Mouse (Mus musculus) embryo, embryonic 10 days (tissue): ENCODE measurements around the gene Mgat2.

Source experiments
- DNase-seq: peaks from one replicate; pipeline ENCODE4 v3.0.0-alpha.2; 2015; ENCODE audit warnings: low spot score

Gene Mgat2

GRCm38 (mm10) chr12:69179371-69179770 lies 4.6 kb upstream of the Mgat2 start:
- peak; percentile 3 for DNase-seq

- DNase-seq = peak; percentile 1
Measured at GRCm38 (mm10) chr12:69181800-69182199, 2.2 kb upstream of the Mgat2 start.

DNA sequence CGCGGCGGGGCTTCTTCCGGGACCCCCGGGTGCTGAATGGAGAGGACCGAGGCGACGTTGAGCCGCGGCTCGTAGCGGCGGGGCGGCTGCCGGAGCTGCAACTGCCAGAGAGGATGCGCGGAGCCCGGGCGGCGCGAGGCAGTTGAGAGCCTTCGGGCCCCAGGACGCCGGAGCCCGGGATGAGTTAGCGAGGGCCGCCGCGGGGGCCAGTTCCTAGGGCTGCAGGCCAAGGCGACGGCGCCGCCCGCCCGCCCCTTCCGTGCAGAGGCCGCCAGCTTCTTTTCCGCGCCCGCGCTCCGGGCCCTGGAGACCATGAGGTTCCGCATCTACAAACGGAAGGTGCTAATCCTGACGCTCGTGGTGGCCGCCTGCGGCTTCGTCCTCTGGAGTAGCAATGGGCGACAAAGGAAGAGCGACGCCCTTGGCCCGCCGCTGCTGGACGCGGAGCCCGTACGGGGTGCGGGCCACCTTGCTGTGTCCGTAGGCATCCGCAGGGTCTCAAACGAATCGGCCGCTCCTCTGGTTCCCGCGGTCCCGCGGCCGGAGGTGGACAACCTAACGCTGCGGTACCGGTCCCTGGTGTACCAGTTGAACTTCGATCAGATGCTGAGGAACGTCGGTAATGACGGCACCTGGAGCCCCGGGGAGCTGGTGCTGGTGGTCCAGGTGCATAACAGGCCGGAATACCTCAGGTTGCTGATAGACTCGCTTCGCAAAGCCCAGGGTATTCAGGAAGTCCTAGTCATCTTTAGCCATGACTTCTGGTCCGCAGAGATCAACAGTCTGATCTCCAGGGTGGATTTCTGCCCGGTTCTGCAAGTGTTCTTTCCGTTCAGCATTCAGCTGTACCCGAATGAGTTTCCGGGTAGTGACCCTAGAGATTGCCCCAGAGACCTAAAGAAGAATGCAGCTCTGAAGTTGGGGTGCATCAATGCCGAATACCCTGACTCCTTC lies 662 bp downstream of the Mgat2 start:
- peak; percentile 47 for DNase-seq

DNA sequence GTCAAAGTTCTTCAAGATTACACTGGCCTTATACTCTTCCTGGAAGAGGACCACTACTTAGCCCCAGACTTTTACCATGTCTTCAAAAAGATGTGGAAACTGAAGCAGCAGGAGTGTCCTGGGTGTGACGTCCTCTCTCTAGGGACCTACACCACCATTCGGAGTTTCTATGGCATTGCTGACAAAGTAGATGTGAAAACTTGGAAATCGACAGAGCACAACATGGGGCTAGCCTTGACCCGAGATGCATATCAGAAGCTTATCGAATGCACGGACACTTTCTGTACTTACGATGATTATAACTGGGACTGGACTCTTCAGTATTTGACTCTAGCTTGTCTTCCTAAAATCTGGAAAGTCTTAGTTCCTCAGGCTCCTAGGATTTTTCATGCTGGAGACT lies 1.4 kb downstream of the Mgat2 start:
- peak; percentile 3 for DNase-seq

GRCm38 (mm10) chr12:69186811-69187471 lies 3.0 kb downstream of the Mgat2 start:
- DNase-seq = no peak

- no peak for DNase-seq
Measured at GRCm38 (mm10) chr12:69190074-69190473, 6.1 kb downstream of the Mgat2 start.

GRCm38 (mm10) chr12:69190522-69190921 lies 6.6 kb downstream of the Mgat2 start:
- no peak for DNase-seq

DNA sequence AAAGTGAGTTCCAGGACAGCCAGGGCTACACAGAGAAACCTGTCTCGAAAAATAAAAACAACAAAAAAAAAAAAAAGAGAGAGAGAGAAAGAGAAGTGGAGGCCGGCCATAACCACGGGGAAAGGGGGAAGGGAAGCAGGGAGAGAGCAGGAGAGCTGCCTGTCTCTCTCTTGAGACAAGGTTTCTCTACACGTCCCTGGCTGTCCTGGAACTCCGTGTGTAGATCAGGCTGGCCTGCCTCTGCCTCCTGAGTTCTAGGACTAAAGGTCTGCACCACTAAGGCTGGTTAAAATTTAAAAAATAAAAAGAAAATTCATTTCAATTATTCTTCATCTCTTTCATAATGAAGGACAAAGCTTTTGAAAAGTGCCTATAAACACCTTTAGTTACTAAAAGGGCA lies 7.4 kb downstream of the Mgat2 start:
- no peak for DNase-seq

DNA sequence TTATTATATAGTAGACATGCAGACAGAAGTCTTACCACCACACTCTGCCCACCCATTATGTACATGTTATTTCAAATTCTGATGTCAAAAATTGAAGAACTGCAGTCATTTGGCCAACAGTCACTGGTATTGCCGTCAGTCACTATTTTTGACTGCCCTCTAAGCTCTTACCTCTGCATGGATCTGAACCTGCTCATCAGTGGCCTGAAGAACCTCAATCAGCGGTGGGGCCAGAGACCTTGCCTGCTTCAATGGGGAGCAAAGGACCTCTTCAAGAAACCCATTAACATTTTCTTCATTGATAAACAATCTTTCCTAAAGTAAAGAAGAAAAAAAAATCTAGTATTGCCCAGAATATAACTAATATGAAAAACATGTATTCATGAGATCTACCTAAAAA lies 8.7 kb downstream of the Mgat2 start:
- no peak for DNase-seq

DNA sequence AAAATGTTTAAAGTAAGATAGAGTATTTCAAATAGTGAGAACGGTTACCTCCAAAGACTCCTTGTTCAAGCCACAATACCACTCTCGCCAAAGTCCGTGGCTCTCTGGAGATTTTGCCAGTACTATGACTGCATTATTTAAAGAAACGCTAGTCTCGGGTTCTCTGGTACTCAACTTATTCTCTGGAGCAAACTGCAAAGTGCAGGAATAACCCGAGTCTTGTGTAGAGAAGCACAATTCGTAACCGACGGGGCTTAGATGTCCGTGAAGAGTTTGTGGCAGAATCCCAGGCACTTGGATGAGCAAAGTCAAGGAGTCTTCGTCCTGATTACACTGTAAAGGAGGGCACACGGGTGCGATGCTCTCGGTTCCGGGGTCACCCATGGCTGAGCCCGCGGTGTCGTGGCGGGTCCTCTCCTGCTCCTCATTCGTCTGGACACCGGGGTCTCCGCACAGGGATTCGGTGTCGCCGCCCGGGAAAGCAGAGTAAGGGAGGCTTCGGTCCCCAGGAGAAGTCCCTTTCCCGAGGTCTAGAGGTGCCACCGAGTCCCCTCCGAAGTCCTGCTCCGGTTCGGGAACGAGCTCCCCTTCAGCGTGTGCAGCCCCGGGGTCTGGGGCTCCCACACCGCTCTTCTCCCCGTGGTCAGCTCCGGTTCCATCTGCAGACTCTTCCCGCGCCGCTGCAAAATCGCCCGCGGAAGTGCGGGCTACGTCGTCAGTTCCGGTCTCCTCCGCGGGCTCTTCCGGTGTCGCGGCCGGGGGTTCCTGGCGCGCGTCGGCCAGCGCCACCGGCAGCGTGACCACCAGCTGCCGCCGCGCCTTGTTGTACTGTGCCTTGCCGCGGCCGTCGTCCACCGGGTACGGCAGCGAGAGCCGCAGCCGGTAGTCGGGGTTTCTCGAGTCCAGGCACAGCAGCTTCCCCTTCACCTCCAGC lies 12.8 kb downstream of the Mgat2 start, which contains the start of gene Gm49383:
Gene Gm49383 (minus strand): TSS at position 661 of the 934 bp plus-strand sequence.
- DNase-seq = peak; percentile 84

GRCm38 (mm10) chr12:69197378-69198163 lies 13.6 kb downstream of the Mgat2 start:
- peak; percentile 57 for DNase-seq

GRCm38 (mm10) chr12:69198164-69198535 lies 14.2 kb downstream of the Mgat2 start, which contains the start of gene Dnaaf2:
Dnaaf2 (minus strand) TSS chr12:69198429.
- peak; percentile 93 for DNase-seq

DNA sequence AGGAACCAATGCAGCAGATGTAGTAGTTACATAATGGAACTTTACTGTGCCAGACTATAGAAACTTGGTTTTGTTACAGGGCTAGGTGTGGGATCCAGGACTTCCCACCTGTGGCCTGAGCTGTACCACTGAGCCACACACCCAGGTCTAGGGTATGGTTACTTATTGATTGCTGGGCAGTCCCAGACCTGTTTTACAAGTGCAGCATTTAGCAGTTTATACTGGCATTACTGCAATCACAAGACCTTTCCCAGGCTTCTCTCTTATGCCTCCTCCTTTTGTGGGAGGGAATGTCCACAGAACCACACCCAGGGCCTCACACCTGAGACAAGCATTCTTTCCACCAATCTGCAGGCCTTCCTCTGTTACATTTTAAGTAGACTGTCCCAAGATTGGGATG lies 15.0 kb downstream of the Mgat2 start:
- no peak for DNase-seq

GRCm38 (mm10) chr12:69204052-69204833 lies 20.3 kb downstream of the Mgat2 start, which contains the start of gene Gm49384:
Gm49384 (minus strand) TSS chr12:69204267.
- peak; percentile 46 for DNase-seq

GRCm38 (mm10) chr12:69207396-69207795 lies 23.4 kb downstream of the Mgat2 start:
- no peak for DNase-seq

- DNase-seq = no peak
Measured at GRCm38 (mm10) chr12:69207926-69208325, 24.0 kb downstream of the Mgat2 start.

DNA sequence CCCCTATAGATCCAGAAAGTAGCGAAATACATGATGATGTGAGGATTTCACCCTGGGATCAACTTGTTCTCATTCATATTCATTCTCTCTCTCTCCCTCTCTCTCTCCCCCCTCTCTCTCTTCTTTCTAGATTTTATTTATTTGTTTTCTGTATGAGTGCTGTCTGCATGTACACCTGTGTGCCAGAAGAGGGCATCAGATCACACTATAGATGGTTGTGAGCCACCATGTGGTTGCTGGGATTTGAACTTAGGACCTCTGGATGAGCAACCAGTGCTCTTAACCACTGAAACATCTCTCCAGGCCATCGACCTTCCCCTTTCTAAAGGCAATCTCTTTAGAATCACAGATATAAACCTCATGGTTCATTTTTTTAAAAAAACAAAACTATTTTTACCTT lies 24.6 kb downstream of the Mgat2 start:
- no peak for DNase-seq

DNA sequence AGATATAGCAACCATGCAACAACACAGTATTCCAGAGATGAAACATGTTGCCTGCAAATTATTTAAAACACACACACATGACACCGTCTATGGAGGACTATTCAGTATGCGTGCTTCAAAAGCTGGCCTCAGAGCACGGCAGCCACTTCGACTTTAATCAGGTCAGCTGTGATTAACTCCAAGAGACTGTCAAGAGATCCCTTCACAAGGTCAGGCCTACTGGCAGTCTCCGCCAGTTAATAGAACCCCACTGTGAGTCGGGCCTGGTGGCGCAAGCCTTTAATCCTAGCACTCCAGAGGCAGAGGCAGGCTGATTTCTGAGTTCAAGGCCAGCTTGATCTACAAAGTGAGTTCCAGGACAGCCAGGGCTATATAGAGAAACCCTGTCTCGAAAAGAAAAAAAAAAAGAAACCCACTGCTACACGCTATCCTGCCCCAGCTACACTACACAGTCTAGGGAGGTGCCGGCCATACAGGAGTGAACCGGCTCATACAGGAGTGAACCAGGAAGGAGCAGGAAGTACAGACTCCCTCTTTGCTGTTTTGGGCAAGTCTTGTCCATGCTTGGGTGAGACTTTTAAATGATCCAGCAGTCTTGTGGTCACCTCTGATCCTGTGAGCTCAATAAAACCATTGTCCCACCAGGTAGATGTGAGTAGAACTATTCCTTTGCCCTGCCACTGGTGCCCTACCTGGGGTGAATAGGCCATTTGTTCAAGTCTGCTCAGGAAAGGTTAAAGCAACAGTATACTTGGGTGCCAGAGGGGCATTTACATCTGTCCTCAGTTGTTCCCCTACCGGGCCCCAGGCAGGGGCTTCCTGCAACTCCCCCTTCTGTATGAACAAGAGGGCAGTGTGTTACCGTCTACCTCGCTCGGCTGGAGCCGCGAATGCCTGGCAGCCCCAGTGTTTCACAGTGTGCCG lies 26.4 kb downstream of the Mgat2 start:
- no peak for DNase-seq

DNA sequence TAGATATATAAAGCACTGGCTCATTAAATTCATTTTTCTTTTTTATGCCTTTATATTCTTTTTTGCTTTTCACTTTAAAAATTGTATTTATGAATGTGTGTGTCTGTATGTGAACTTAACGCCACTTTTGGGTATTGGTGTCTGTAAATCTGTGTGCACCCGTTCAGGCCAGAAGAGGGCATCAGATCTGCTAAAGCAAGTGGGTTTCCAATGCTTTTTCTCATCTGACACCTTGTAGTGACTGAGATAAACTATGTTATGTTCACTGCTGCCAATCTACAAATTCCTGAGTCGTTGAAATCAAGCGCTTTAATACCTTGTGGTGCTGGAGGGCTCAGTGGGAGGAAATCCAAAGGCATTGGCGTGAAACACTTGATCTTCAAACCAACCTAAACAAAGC lies 27.1 kb downstream of the Mgat2 start:
- DNase-seq = peak; percentile 24
